Mouse (Mus musculus): ENCODE measurements around the gene Pde9a.

DNA sequence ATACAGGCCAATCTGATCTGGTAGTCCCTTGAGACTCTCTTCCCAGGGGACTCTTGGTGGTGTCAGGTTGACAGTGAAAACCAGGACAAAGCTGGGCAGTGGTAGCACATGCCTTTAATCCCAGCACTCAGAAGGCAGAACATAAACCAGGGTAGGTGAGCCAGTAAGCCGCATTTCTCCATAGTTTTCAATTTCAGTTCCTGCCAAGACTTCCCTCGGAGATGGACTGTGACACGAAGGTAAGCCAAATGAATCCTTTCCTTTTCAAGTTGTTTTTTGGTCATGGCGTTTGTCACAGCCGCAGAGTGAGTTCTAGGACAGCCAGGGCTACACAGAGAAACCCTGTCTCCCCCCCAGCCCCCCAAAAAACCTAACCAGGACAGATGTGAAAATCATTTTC lies 6.0 kb downstream of the Pde9a start:
- TF ChIP-seq CTCF (IDR thresholded peaks at IDR 0.05) (no peak), EP300 (IDR thresholded peaks at IDR 0.05) (no peak)

Measured in lung, postnatal 0 days (tissue).